Mouse (Mus musculus) CH12.LX (cell line): ENCODE measurements around the gene Hfe2.

Experiments
- CTCF ChIP-seq, 2 experiments: IDR thresholded peaks in 1 of 2; conservative IDR thresholded peaks in 1 of 2; 2 replicates each; pipeline ENCODE4 v1.5.1; 2011 to 2012; ENCODE audit warnings: low read depth in 2 of 2, low read length in 2 of 2, improper control_type of control experiment in 1 of 2, inconsistent platforms in 1 of 2, mild to moderate bottlenecking in 1 of 2, moderate library complexity in 1 of 2
- EP300 ChIP-seq: IDR thresholded peaks from 2 replicates; pipeline ENCODE4 v1.6.1; 2011; ENCODE audit warnings: low read length, improper control_type of control experiment
- HCFC1 ChIP-seq: IDR thresholded peaks from 2 replicates; pipeline ENCODE4 v1.6.1; 2012; ENCODE audit warnings: low read depth, mild to moderate bottlenecking, inconsistent platforms, low read length, improper control_type of control experiment
- IRF4 ChIP-seq: IDR thresholded peaks from 2 replicates; pipeline ENCODE4 v1.6.1; 2014; ENCODE audit warnings: low read depth, mild to moderate bottlenecking, inconsistent platforms, low read length, improper control_type of control experiment
- MAZ ChIP-seq: IDR thresholded peaks from 2 replicates; pipeline ENCODE4 v1.6.1; 2012; ENCODE audit warnings: low read depth, mild to moderate bottlenecking, inconsistent platforms, low read length, improper control_type of control experiment, moderate library complexity
- PAX5 ChIP-seq: IDR thresholded peaks from 2 replicates; pipeline ENCODE4 v1.6.1; 2012; ENCODE audit warnings: low read length, inconsistent platforms, mixed read lengths
- RAD21 ChIP-seq: IDR thresholded peaks from 2 replicates; pipeline ENCODE4 v1.6.1; 2011; ENCODE audit warnings: low read depth, mild to moderate bottlenecking, low read length, improper control_type of control experiment, moderate library complexity
- UBTF ChIP-seq: IDR thresholded peaks from 2 replicates; pipeline ENCODE4 v1.6.1; 2012; ENCODE audit warnings: low read depth, mild to moderate bottlenecking, inconsistent platforms, low read length, improper control_type of control experiment, moderate library complexity
- USF1 ChIP-seq: IDR thresholded peaks from 2 replicates; pipeline ENCODE4 v1.6.1; 2014; ENCODE audit warnings: low read depth, mild to moderate bottlenecking, inconsistent platforms, low read length, improper control_type of control experiment
- USF2 ChIP-seq: conservative IDR thresholded peaks from 2 replicates; pipeline ENCODE4 v1.6.1; 2011; ENCODE audit warnings: low read depth, low read length, improper control_type of control experiment
- ZKSCAN1 ChIP-seq: IDR thresholded peaks from 2 replicates; pipeline ENCODE4 v1.6.1; 2012; ENCODE audit warnings: low read depth, inconsistent platforms, low read length, improper control_type of control experiment, borderline replicate concordance
- ZMIZ1 ChIP-seq: IDR thresholded peaks from 2 replicates; pipeline ENCODE4 v1.6.1; 2012; ENCODE audit warnings: low read depth, mild to moderate bottlenecking, inconsistent platforms, low read length, improper control_type of control experiment
- ZNF384 ChIP-seq: IDR thresholded peaks from 2 replicates; pipeline ENCODE4 v1.6.1; 2012; ENCODE audit warnings: low read depth, low read length, improper control_type of control experiment, inconsistent platforms

GRCm38 (mm10) chr3:96576005-96576658, 51.2 kb downstream of the Hfe2 start:
- TF ChIP-seq CTCF (conservative IDR thresholded peaks at IDR 0.05 in 1 of 2, IDR thresholded peaks at IDR 0.05 in 1 of 2; ENCODE audit: low read depth in 2 of 2, low read length in 2 of 2): no peak
- no peak for TF ChIP-seq PAX5
- TF ChIP-seq IRF4: no peak
- TF ChIP-seq RAD21: no peak
- no peak for TF ChIP-seq USF1
- no peak for TF ChIP-seq ZKSCAN1
- TF ChIP-seq UBTF: 0 out of 2 replicates have a peak, but pooled peaks have one; percentile 54
- TF ChIP-seq MAZ: no peak
- no peak for TF ChIP-seq EP300
- no peak for TF ChIP-seq ZMIZ1
- TF ChIP-seq USF2: no peak
- TF ChIP-seq HCFC1: no peak
- TF ChIP-seq ZNF384: peak; percentile 81
